Mouse (Mus musculus) kidney, adult 11 months (tissue): ENCODE results near the gene Wbp1.

Experiments used
- DNase-seq: peaks from one replicate; pipeline ENCODE4 v3.0.0; 2022

Wbp1 gene

GRCm38 (mm10) chr6:83115682-83116372 lies 5.5 kb downstream of the Wbp1 start:
- DNase-seq = no peak

- peak; percentile 90 for DNase-seq
Measured at GRCm38 (mm10) chr6:83115011-83115671, 6.2 kb downstream of the Wbp1 start, which contains the start of gene Mogs. Gene Mogs (plus strand): TSS chr6:83115496.

- DNase-seq = no peak
Measured at GRCm38 (mm10) chr6:83111510-83112136, 9.7 kb downstream of the Wbp1 start.

- DNase-seq = peak; percentile 79
Measured at GRCm38 (mm10) chr6:83108762-83109668, 12.3 kb downstream of the Wbp1 start, which contains the start of gene Mrpl53. Gene Mrpl53 (plus strand): TSS chr6:83109040.

DNA sequence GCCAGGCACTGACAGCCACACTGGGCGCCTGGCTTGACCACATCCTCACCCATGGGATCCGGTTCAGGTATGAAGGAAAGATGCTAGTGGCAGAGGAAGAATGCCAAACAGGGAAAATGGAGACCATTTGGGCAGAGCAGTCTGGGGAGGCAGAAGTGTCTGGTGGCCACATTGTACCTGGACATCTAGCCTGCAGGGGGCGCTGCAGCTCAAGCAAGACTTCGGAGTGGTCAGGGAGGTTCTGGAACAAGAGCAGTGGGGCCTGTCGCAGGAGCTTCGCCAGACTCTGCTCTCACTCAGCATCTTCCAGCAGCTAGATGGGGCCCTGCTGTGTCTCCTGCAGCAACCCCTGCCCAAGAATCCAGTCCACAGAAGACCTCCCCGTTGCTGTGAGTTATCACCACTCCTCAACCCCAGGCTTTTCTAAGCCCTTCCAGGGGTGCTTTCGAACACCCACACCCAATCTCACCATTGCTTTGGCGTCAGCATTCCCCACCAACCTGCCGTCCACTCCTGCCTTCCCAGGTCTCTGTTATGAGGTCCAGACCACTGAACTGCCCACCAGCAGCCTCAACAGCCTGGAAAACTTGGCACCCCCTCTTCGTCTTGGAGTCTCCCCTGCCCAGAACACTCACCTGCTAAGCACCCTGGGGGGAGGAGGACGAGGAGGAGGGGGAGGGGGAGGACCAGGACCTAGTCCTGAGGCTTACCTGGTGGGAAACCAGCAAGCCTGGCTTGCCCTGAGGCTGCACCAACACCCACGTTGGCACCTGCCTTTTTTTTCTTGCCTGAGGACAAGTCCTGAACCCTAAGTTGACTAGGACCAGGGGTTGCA lies 13.6 kb downstream of the Wbp1 start:
- peak; percentile 71 for DNase-seq

DNA sequence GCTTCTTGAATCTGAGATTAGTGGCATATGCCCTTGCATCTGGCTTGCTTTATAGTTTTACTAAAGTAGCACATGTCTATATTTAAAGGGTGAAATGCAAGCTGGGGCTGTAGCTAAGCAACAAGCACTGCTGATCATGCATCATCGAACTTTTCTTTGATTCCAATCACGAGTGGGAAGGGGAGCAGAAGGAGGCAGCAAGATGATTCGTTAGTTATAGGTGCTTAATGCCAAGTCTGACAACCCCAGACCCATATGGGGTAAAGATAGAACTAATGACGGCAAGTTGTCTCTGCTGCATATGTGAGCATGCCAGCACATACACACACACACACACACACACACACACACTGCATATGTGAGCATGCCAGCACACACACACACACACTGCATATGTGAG lies 17.2 kb downstream of the Wbp1 start:
- DNase-seq = no peak

- peak; percentile 26 for DNase-seq
Measured at GRCm38 (mm10) chr6:83103130-83103650, 18.2 kb downstream of the Wbp1 start.

DNA sequence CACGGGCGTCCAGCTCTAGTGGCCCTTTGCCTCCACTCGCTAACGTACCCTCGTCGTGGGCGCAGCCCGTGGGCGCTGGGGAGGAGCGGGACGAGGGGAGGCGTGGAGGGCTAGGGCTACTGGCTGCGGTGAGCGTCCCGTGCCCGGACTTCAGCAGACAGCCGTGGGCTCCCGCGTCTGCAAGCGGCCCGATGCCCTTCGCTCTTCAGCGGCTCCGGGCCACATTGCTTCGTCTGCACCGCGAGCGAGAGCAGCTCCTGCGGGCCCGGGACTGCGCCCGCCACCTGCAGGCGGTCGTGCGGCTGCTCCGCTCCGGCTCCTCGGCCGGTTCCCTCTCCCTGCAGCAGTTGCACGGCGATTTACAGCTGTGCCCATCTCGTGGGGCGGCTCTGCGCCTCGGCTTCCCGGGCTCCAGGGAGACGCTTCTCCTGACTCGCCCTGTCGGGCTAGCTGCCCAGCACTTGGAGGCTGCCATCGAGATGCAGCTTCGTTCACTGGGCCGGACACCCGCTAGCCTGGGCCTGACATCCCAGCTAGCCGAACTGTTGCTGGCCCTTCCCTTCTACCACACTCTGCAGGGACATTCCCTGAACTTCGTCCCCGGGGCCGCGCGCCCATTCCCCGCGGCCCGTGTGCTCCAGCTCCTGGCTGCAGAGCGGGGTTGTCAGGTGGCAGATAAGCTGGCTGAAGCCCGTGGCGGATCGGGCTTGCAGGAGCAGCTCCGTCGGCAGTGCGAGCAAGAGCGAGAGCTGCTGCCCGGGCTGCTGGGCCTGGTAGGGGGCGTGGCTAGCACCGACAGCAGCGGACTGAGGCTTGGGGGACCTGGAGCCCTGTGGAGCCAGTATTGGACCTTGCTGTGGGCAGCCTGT lies 19.4 kb downstream of the Wbp1 start:
- peak; percentile 58 for DNase-seq

- DNase-seq = peak; percentile 94
Measured at GRCm38 (mm10) chr6:83101316-83101687, 20.1 kb downstream of the Wbp1 start, which contains the start of the genes Ccdc142 and Gm42688. Gene Ccdc142 (plus strand): TSS chr6:83101601. Gene Gm42688 (plus strand): TSS chr6:83101617.

DNA sequence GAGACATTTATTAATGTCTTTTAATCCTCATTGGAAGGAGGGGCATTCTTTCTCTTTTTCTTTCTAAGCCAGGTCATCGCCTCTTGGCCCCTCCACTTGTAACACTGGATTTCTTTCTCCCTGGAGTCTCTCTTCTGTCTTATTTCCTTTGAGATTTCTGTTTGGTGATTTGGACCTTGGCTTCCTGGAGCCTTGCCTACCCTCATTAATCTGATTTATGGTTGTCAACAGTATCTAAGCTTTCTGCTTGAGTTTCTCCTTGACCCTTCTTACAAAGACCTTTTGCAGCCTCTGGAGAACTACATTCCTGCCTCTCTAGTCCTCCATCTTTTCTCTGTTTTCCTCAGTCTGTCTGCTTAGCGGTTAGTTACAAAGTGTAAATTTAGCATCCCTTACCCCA lies 22.9 kb downstream of the Wbp1 start:
- peak; percentile 70 for DNase-seq

DNA sequence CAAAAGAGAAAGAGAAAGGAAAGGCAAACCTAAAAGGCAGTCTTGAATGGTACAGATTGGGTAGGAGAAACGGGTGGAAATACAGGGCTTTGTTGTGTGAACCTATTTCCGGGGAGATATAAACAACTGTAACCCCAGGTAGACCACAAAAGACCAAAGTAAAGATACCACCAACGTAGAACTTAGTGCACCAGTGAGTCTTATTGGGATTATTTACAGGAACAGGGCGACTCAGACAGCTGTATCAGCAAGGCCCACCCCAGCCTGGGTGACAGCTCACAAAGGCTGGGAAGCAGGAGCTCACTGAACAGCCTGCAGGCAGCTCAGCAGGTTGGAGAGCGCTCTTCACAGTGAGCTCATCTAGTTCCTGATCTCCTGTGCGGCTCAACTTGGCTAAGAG lies 25.4 kb downstream of the Wbp1 start:
- no peak for DNase-seq

- DNase-seq = no peak
Measured at GRCm38 (mm10) chr6:83092416-83093127, 28.8 kb downstream of the Wbp1 start.

- no peak for DNase-seq
Measured at GRCm38 (mm10) chr6:83087926-83088260, 33.5 kb downstream of the Wbp1 start.

- no peak for DNase-seq
Measured at GRCm38 (mm10) chr6:83087205-83087925, 34.0 kb downstream of the Wbp1 start.

DNA sequence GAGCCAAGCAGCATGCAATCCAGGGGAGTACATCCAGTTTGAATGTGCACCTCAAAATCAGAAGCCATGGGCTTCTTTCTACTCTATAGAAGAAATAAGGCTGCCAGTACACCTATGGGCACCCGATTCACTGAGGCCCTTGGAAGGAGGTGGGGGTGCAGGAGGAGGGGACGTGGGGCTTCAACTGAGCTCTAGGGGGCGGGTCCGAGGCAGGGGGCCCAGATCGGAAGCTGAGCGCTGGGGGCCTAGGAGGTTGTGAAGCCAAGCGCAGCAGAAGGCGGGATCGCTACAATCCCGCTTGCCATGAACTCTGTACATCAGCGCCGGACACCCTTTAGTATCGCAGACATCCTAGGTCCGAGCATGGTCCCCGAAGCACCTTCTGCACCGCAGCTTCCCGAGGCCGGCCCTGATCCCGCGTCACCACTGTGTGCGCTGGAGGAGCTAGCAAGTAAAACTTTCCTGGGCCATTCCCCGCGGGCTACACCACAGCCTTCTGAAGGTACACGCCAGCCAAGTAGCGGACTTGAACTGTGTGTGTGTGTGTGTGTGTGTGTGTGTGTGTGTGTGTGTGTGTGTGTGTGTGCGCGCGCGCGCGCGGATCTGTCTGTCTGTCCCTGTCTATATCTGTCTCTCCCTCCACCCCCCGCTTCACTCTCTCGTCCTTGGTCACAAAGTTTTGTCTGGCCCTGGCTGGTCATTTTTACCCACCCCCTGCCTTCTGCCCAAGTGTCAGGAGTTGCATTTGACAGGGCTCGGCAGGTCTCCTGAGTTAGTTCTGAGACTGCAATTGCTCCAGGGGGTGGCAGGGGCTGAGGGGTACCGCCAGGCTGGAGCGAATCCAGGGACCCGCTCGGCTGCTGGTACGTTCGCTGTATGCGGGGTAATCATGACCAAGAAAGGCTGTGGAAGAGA lies 35.0 kb downstream of the Wbp1 start, which contains the start of gene Lbx2:
Lbx2 (plus strand) TSS at position 247 of the 915 bp plus-strand sequence.
- DNase-seq = no peak

DNA sequence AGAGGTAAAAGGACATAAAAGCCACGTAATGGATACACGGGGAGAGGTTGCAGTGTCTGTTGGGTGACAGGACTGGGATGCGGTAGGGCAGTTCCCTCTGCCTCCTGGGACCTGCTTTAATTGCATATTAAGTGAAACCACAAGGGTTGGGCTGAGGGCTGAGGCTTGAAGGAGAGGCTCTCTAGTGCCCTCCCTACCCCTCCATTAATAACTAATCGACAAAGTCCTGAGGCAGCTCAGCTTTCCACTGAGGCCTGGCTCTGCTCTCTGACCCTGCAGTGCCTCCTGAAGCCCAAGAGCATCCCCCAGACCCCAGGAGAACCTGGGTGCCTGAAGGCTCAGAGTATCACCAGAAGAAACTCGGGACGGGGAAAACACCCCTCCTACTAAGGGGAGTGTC lies 36.9 kb downstream of the Wbp1 start:
- DNase-seq = no peak

- no peak for DNase-seq
Measured at GRCm38 (mm10) chr6:83083497-83083896, 37.9 kb downstream of the Wbp1 start.

GRCm38 (mm10) chr6:83080210-83080609 lies 41.1 kb downstream of the Wbp1 start:
- DNase-seq = no peak
